Mouse (Mus musculus) MN1 (cell line): ENCODE data around the gene Ddx41.

Experiments used
- DNase-seq: peaks from one replicate; pipeline ENCODE4 v3.0.0-alpha.2; 2016; ENCODE audit warnings: low spot score

Ddx41 gene

GRCm38 (mm10) chr13:55506697-55507096, 29.8 kb downstream of the Ddx41 start:
- DNase-seq: no peak

- no peak for DNase-seq
These were observed 30.6 kb downstream of the Ddx41 start for GRCm38 (mm10) chr13:55505810-55506209.

DNA sequence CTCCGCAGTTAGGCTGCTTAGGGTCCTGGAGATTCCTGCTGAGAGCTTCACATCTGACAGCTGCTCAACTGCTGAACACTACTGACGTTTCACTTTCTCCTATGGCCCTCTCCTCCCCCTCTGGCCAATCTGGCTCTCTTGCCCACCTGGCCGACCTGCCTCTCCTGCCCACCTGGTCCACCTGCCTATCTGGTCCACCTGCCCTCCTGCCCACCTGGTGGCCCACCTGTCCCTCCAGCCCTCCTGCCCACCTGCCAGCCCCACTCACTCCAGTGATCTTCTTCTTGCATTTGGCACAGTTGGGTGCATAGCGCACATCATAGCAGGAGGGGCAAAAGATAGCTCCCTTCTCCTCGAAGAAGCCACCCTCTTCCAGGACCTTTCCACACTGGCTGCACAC, 32.1 kb downstream of the Ddx41 start:
- DNase-seq: no peak

GRCm38 (mm10) chr13:55502405-55502804, 34.1 kb downstream of the Ddx41 start:
- DNase-seq: no peak

- no peak for DNase-seq
These were observed 35.9 kb downstream of the Ddx41 start for GRCm38 (mm10) chr13:55500575-55500974.

- DNase-seq: no peak
These were observed 37.6 kb downstream of the Ddx41 start for GRCm38 (mm10) chr13:55498906-55499305.

GRCm38 (mm10) chr13:55496661-55497060, 39.8 kb downstream of the Ddx41 start:
- no peak for DNase-seq

GRCm38 (mm10) chr13:55495702-55496101, 40.8 kb downstream of the Ddx41 start:
- DNase-seq: peak; percentile 42

GRCm38 (mm10) chr13:55494883-55495621, 41.4 kb downstream of the Ddx41 start:
- DNase-seq: peak; percentile 92

DNA sequence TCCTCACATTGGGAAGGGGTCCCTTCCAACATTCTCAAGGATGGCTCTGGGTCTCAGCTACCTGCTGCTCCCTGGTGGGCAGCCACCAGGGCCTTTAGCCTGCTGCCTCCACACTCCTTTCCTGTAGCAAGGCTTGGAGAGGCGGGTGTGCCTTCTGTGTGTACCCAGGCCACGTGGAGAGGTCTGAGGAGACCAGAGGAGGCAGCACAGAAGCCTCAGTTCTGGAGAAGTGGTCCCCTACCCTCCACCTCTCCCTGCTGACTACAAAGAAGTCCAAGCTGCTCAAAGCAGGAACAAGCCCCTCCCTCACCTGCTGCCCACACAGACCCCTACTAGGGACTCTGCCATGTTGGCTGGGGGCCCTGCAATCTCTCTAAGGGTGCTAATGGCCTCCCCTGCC, 42.2 kb downstream of the Ddx41 start:
- DNase-seq: no peak

DNA sequence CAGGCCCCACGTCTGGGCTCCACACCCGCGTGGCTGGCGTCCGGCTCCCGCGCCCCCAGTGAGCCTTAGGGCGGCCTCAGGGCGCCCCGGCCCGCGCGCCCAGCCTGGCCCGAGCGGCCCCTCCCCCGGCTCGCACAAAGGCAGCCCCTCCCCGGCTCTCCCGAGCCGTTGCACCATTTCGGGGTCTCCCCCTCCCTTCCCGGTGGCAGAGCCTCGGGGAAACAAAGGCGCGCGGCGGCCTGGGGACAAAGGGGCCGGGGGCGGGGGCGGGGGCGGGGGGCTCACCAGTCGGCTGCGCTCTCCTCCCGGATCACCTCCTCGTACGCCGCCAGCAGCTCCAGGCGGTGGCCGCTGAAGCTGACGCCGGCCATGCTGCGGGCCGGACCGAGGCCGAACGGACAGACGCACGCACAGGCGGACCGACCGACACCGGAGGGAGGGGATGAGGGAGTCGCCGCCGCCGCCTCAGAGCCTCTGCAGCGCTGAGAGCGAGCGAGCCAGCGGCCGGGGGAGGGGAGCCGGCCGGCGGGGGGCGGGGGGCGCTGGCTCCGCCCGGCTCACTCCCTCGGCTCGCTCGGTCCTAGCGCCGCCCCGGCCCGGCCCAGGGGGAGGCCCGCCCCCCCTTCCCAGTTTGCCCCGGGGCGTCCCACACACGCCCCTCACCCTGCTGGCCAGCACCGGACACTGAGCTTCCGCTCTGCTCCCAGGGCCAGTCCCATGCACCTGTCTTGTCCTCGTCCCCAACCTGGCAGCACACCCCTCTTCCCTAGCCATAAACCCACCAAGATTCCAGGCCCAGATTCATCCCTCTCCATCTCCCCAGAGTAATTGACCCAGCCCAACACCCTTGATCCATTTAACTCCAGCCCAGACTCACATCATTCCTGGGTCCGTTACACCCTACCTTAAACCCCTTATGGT, 48.6 kb downstream of the Ddx41 start, which contains the start of gene Dbn1:
Gene Dbn1 (minus strand): TSS at position 534 of the 921 bp plus-strand sequence.
- DNase-seq: peak; percentile 72

- peak; percentile 45 for DNase-seq
These were observed 49.4 kb downstream of the Ddx41 start for GRCm38 (mm10) chr13:55486916-55487577.

- peak; percentile 78 for DNase-seq
These were observed 50.2 kb downstream of the Ddx41 start for GRCm38 (mm10) chr13:55486029-55486794.

- DNase-seq: no peak
These were observed 51.9 kb downstream of the Ddx41 start for GRCm38 (mm10) chr13:55484520-55485088.

GRCm38 (mm10) chr13:55483593-55483992, 52.9 kb downstream of the Ddx41 start:
- peak; percentile 59 for DNase-seq

DNA sequence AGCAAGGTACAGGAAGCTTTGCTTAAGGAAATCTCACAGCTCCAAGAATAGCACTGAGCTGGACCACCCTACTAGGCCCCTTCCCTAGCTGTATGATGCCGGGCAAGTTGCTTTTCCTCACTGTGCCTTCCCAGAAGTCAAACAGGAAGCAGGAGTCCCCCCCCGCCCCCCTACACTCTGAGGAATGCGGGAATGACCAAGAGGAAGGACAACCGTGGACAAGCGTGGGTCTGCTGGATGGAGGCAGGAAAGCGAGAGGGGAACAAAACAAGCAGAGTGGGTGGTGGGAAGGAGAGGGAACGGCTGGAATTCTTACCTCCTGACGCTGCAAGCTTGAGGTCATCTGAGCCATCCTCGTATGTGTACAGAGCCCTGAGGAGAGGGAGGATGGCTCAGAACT, 53.4 kb downstream of the Ddx41 start:
- DNase-seq: no peak

DNA sequence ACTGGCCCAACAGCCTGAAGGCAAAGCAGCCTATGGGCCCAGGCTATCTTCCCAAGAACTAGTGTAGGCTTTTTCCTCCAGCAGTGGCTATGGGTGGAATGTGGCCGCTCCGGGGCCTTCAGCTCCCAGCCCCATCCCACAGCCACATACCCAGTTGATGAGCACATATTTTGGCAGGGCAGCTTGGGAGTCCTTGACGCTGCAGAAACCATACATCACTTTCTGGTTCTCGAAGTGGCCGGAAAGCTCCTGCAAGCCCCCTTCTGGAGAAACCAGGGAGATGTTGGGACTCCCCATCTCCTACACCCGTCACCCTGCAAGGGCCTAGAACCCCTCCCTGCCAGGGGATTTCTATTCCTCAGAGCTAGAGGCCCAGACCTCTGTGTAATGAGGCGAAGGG, 53.9 kb downstream of the Ddx41 start:
- DNase-seq: no peak
